Comparison of ENCODE assay signal across 24 mouse cellular contexts in the genomic region with DNA sequence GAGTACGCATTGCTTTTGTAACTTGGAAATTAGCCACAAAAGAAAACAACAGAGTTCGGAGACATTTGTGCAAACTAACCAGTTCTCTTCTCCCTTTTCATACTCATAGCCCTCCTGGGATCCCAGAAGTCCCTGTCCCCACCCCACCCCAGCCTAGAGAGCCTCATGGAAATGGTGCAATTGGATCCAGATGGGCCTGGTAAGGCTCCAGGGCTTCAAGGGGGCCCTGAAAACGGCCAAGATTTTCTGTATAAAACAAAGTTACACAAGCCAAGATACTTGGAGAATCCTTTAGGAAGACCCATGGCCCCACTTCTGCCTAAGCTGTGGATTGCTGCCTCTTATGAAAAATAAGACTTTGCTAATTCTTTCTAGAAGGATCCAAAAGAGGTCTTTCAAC. TPM values are rescaled to one million over a fixed set of nuclear protein-coding genes. Genes with fewer than 3 reads are reported as not detected.
A peak's percentile ranks its signal among the peaks of the same experiment; 100 is the strongest.
DNase-seq lines count a peak whose midpoint lies in the region; ATAC-seq lines count a peak whose summit lies in the region.
"Had no signal": no experiment of that assay in that cellular context is flagged by ENCODE, and none has a peak within 500 bp of the region (broad histone marks: within the 10 kb centered on the region; RNA-seq: fewer than 3 reads in every experiment).

No protein-coding gene starts in this region.

- no peaks in the 10 kb centered on the region for H3K27me3 ChIP-seq in embryonic facial prominence, embryonic 12.5 days
- no peaks in the 10 kb centered on the region for H3K27me3 ChIP-seq in limb, embryonic 10.5 days (ENCODE audit: low read depth, poor library complexity, severe bottlenecking)
- H3K27me3 ChIP-seq: lung, embryonic 15.5 days had no signal

- no peak overlapping the region for H3K9ac ChIP-seq in embryonic facial prominence, embryonic 12.5 days
- H3K9ac ChIP-seq: forebrain, embryonic 12.5 days; liver, embryonic 12.5 days; lung, embryonic 15.5 days had no signal

- WGBS in embryonic facial prominence, embryonic 12.5 days, result 51% methylated on average over 3 of the region's 3 CpGs
- 73% methylated on average over 3 of the region's 3 CpGs for WGBS in limb, embryonic 10.5 days

- no peak for ATAC-seq in embryonic facial prominence, embryonic 12.5 days (ENCODE audit: insufficient number of reproducible peaks, insufficient read depth, low FRiP score, low TSS enrichment)
- ATAC-seq: inflammation-experienced regulatory T-cells, adult 6 months; liver, embryonic 12.5 days; midbrain, embryonic 16.5 days had no signal

- H3K4me1 ChIP-seq in embryonic facial prominence, embryonic 12.5 days, result 0 out of 2 replicates have a peak, but pooled peaks cover 2% of the 10 kb centered on the region
- 0 out of 2 replicates have a peak, but pooled peaks cover 6% of the 10 kb centered on the region for H3K4me1 ChIP-seq in limb, embryonic 10.5 days
- H3K4me1 ChIP-seq: forebrain, embryonic 12.5 days; lung, embryonic 15.5 days had no signal

- H3K4me3 ChIP-seq in embryonic facial prominence, embryonic 12.5 days, result no peak overlapping the region
- no peak overlapping the region for H3K4me3 ChIP-seq in limb, embryonic 10.5 days
- H3K4me3 ChIP-seq: forebrain, embryonic 12.5 days; liver, embryonic 12.5 days; lung, embryonic 15.5 days had no signal

- H3K9me3 ChIP-seq in embryonic facial prominence, embryonic 12.5 days, result no peaks in the 10 kb centered on the region
- no peaks in the 10 kb centered on the region for H3K9me3 ChIP-seq in limb, embryonic 10.5 days (replicated peaks)
- H3K9me3 ChIP-seq: forebrain, embryonic 12.5 days; liver, embryonic 12.5 days; lung, embryonic 15.5 days had no signal

- H3K27ac ChIP-seq in embryonic facial prominence, embryonic 12.5 days, result peak overlapping the region; percentile 55; the same call in 1 of the 2 replicates
- peak overlapping the region; percentile 16; the same call in 1 of the 2 replicates for H3K27ac ChIP-seq in limb, embryonic 10.5 days
- H3K27ac ChIP-seq: forebrain, embryonic 12.5 days; liver, embryonic 12.5 days; lung, embryonic 15.5 days had no signal

- no peak overlapping the region for H3K4me2 ChIP-seq in embryonic facial prominence, embryonic 12.5 days (replicated peaks)
- H3K4me2 ChIP-seq: forebrain, embryonic 12.5 days; heart, embryonic 11.5 days; liver, embryonic 12.5 days; lung, embryonic 15.5 days had no signal

- DNase-seq in heart, adult 9 months (ENCODE audit: low spot score in 2 of 2), result peak; percentile 19 to 42
- no peak for DNase-seq in heart, postnatal 4 days
- peak; percentile 94 for DNase-seq in NIH3T3 (ENCODE audit: low read depth)
- no peak for DNase-seq in limb, embryonic 10.5 days (ENCODE audit: low spot score)
- no peak for DNase-seq in urinary bladder, postnatal 10 days (ENCODE audit: low spot score)
- DNase-seq in adrenal gland, postnatal 4 days (ENCODE audit: low spot score in 2 of 2), result no peak
- DNase-seq: cerebellum, adult 11 months; cerebellum, postnatal 36 days; spleen, adult 18-20 months; thymus, adult 2 months had no signal

- no peaks in the 10 kb centered on the region for H3K36me3 ChIP-seq in embryonic facial prominence, embryonic 12.5 days
- H3K36me3 ChIP-seq in limb, embryonic 10.5 days, result no peaks in the 10 kb centered on the region
- H3K36me3 ChIP-seq: forebrain, embryonic 12.5 days; liver, embryonic 12.5 days; lung, embryonic 15.5 days had no signal

RNA-seq across cellular contexts. Expression of a gene that starts 8.2 kb away (rescaled TPM):
- not detected for total RNA-seq in heart, postnatal 4 days (2021)
- polyA plus RNA-seq in embryonic facial prominence, embryonic 12.5 days (2016; fragmentation: Nextera tagmentation; extraction: Ambion mirVana), result not detected in 2 replicates
- not detected in 2 replicates for polyA plus RNA-seq in limb, embryonic 10.5 days (2016; fragmentation: Nextera tagmentation; extraction: Ambion mirVana)
- not detected for total RNA-seq in adrenal gland, postnatal 4 days (2021)
- total RNA-seq: layer of hippocampus, postnatal 25 days; left cerebral cortex, postnatal 14 days had no signal
- polyA plus RNA-seq: forebrain, embryonic 12.5 days; frontal cortex, adult 2 months; heart, embryonic 11.5 days; hindbrain, embryonic 11.5 days; inflammation-experienced regulatory T-cells, adult 6 months; kidney, embryonic 16.5 days; liver, embryonic 12.5 days; lung, embryonic 15.5 days; midbrain, embryonic 16.5 days; neural tube, embryonic 11.5 days; stomach, embryonic 14.5 days had no signal

RNA-seq across cellular contexts. Expression of a gene that starts 13.7 kb away (rescaled TPM):
- total RNA-seq in heart, postnatal 4 days (2021), result 10 to 100 TPM; 32.9 to 37.1 TPM
- polyA plus RNA-seq in embryonic facial prominence, embryonic 12.5 days (2016; fragmentation: Nextera tagmentation; extraction: Ambion mirVana), result 80.5 and 82.9 TPM in 2 replicates
- polyA plus RNA-seq in limb, embryonic 10.5 days (2016; fragmentation: Nextera tagmentation; extraction: Ambion mirVana), result 125 and 130 TPM in 2 replicates
- 10 to 100 TPM; 35.0 to 37.9 TPM for total RNA-seq in adrenal gland, postnatal 4 days (2021)

RNA-seq across cellular contexts. Expression of a gene that starts 38.0 kb away (rescaled TPM):
- 10 to 100 TPM; 27.4 to 29.1 TPM for total RNA-seq in heart, postnatal 4 days (2021)
- polyA plus RNA-seq in embryonic facial prominence, embryonic 12.5 days (2016; fragmentation: Nextera tagmentation; extraction: Ambion mirVana), result 7.0 and 7.7 TPM in 2 replicates
- 2.0 and 2.4 TPM in 2 replicates for polyA plus RNA-seq in limb, embryonic 10.5 days (2016; fragmentation: Nextera tagmentation; extraction: Ambion mirVana)
- 10 to 100 TPM; 28.5 to 43.9 TPM for total RNA-seq in adrenal gland, postnatal 4 days (2021)

RNA-seq across cellular contexts. Expression of a gene that starts 53.1 kb away (rescaled TPM):
- 10 to 100 TPM; 14.2 to 14.7 TPM for total RNA-seq in heart, postnatal 4 days (2021)
- polyA plus RNA-seq in embryonic facial prominence, embryonic 12.5 days (2016; fragmentation: Nextera tagmentation; extraction: Ambion mirVana), result 3.6 and 4.2 TPM in 2 replicates
- polyA plus RNA-seq in limb, embryonic 10.5 days (2016; fragmentation: Nextera tagmentation; extraction: Ambion mirVana), result 1.3 and 1.7 TPM in 2 replicates
- 10 to 100 TPM; 11.4 TPM for total RNA-seq in adrenal gland, postnatal 4 days (2021)

Comparison
In these comparisons a context has a peak if more than half of its experiments do, and no peak if none do; other contexts are left out.
1. DNase-seq: peak in heart, adult 9 months (2 of 2) and NIH3T3 (single experiment); none in heart, postnatal 4 days (single experiment), limb, embryonic 10.5 days (single experiment), urinary bladder, postnatal 10 days (single experiment) and adrenal gland, postnatal 4 days (0 of 2).